Mouse (Mus musculus) forelimb bud, embryonic 11.5 days (tissue): Measurements from ENCODE around the gene Gla.
A peak's percentile ranks its signal among the peaks of the same experiment; 100 is the strongest.
"Not testable (repeated sequence)": the region's sequence is repeated elsewhere in the genome, so short reads cannot be mapped to it uniquely, and the experiment has no call there.

Experiments
- DNase-seq: peaks from one replicate; pipeline ENCODE4 v3.0.0-alpha.2; 2012; ENCODE audit warnings: low read depth, low spot score

Gla gene

GRCm38 (mm10) chrX:134588261-134588660 is 12.7 kb downstream of the Gla start:
- no peak for DNase-seq

GRCm38 (mm10) chrX:134586447-134586846 is 14.5 kb downstream of the Gla start:
- DNase-seq: no peak

- peak; percentile 94 for DNase-seq
These were observed 15.6 kb downstream of the Gla start, which contains the start of gene Rpl36a for GRCm38 (mm10) chrX:134585103-134586002. Gene Rpl36a, plus strand, starts transcription at chrX:134585654.

GRCm38 (mm10) chrX:134582888-134583669 is 17.8 kb downstream of the Gla start, which contains the start of gene Btk:
Gene Btk, minus strand, starts transcription at chrX:134583570.
- DNase-seq: no peak

- DNase-seq: no peak
These were observed 18.7 kb downstream of the Gla start for GRCm38 (mm10) chrX:134582270-134582669.

GRCm38 (mm10) chrX:134580528-134581305 is 20.2 kb downstream of the Gla start:
- no peak for DNase-seq

GRCm38 (mm10) chrX:134577896-134578295 is 23.0 kb downstream of the Gla start:
- DNase-seq: no peak

- no peak for DNase-seq
These were observed 34.2 kb downstream of the Gla start for GRCm38 (mm10) chrX:134566536-134567222.

GRCm38 (mm10) chrX:134564326-134564725 is 36.6 kb downstream of the Gla start:
- DNase-seq: no peak

GRCm38 (mm10) chrX:134554425-134554824 is 46.5 kb downstream of the Gla start:
- DNase-seq: no peak

- DNase-seq: no peak
These were observed 47.6 kb downstream of the Gla start for GRCm38 (mm10) chrX:134553326-134553725.

GRCm38 (mm10) chrX:134550903-134551302 is 50.0 kb downstream of the Gla start:
- DNase-seq: peak; percentile 60

GRCm38 (mm10) chrX:134547330-134547729 is 53.6 kb downstream of the Gla start:
- DNase-seq: no peak

GRCm38 (mm10) chrX:134541955-134542308 is 59.0 kb downstream of the Gla start:
- DNase-seq: no peak

- peak; percentile 63 for DNase-seq
These were observed 59.6 kb downstream of the Gla start, which contains the start of gene Timm8a1 for GRCm38 (mm10) chrX:134541145-134541954. Gene Timm8a1, minus strand, starts transcription at chrX:134541865.

- peak; percentile 16 for DNase-seq
These were observed 60.4 kb downstream of the Gla start for GRCm38 (mm10) chrX:134540414-134541135.

GRCm38 (mm10) chrX:134539795-134540194 is 61.1 kb downstream of the Gla start:
- DNase-seq: not testable (repeated sequence)
